Mouse (Mus musculus) heart, embryonic 10.5 days (tissue): ENCODE measurements around the gene Slc6a11. TPM values are rescaled to one million over a fixed set of nuclear protein-coding genes. Genes with fewer than 3 reads are reported as not detected.

Experiments
- polyA plus RNA-seq: library from polyadenylated mRNA; unstranded; fragments of >200 nt; fragmentation: Nextera tagmentation; extraction: Ambion mirVana; gene quantifications from 2 replicates; pipeline ENCODE4 v1.2.1, GENCODE M21; 2016

Slc6a11 gene
- polyA plus RNA-seq, 1 experiment from 2014 or later, result 0.06 TPM

Other genes starting within 250 kb of the Slc6a11 start
- gene Atp2b2, start 88.6 kb upstream of the Slc6a11 start, polyA plus RNA-seq, result 0.06 and 0.18 TPM in 2 replicates
- 0.48 and 0.54 TPM in 2 replicates for gene Slc6a1, start 151.4 kb downstream of the Slc6a11 start, polyA plus RNA-seq